Mouse (Mus musculus): Measurements from ENCODE around the gene Syngr1. TPM values are rescaled to one million over a fixed set of nuclear protein-coding genes. Genes with fewer than 3 reads are reported as not detected.

Syngr1 gene
- total and polyA plus RNA-seq, 3 experiments: 105 to 115 TPM; not detected in 1

GRCm38 (mm10) chr15:80092041-80092441, 907 bp downstream of the Syngr1 start:
- no peaks in the 10 kb centered on the region for H3K27me3 ChIP-seq (ENCODE audit: control insufficient read depth in 1 of 2, insufficient read depth in 2 of 2, low read length in 2 of 2)
- H3K4me3 ChIP-seq (ENCODE audit: control insufficient read depth in 1 of 2, insufficient read depth in 1 of 2, low read depth in 2 of 2, low read length in 2 of 2): peak overlapping the region; percentile 89 to 91
- peak overlapping the region; percentile 99 for H3K9ac ChIP-seq (ENCODE audit: control insufficient read depth, low read depth, low read length, poor library complexity, severe bottlenecking)
- peaks cover 21 to 40% of the 10 kb centered on the region in 2 experiments for H3K4me1 ChIP-seq (ENCODE audit: control insufficient read depth in 1 of 2, insufficient read depth in 2 of 2, low read length in 2 of 2)
- peaks cover 34% of the 10 kb centered on the region for H3K79me2 ChIP-seq (ENCODE audit: control insufficient read depth, insufficient read depth, low read length, poor library complexity)
- no peaks in the 10 kb centered on the region for H3K9me3 ChIP-seq (replicated peaks; ENCODE audit: insufficient read depth, low read length)
- DNase-seq (ENCODE audit: low read depth, low spot score): no peak
- peaks cover 0 to 30% of the 10 kb centered on the region in 2 experiments; a peak in 2 of 4 replicates for H3K36me3 ChIP-seq (ENCODE audit: control insufficient read depth in 1 of 2, insufficient read depth in 2 of 2, low read length in 2 of 2)
- TF ChIP-seq POLR2A (IDR thresholded peaks at IDR 0.05; ENCODE audit: control insufficient read depth in 1 of 2, insufficient read depth in 1 of 2, low read depth in 1 of 2, low read length in 2 of 2, poor library complexity in 1 of 2) (no peak), ZKSCAN1 (IDR thresholded peaks at IDR 0.05; ENCODE audit: low read depth, low read length) (no peak), E2F4 (IDR thresholded peaks at IDR 0.05; ENCODE audit: borderline replicate concordance, low read depth, low read length) (no peak), ETS1 (IDR thresholded peaks at IDR 0.05; ENCODE audit: low read depth, low read length) (no peak), GATA1 (IDR thresholded peaks at IDR 0.05; ENCODE audit: low read depth, low read length) (no peak), CHD2 (IDR thresholded peaks at IDR 0.05; ENCODE audit: low read length) (no peak), USF1 (IDR thresholded peaks at IDR 0.05; ENCODE audit: low read depth, low read length) (no peak), RCOR1 (IDR thresholded peaks at IDR 0.05; ENCODE audit: low read depth, low read length) (no peak), TAL1 (IDR thresholded peaks at IDR 0.05; ENCODE audit: low read length) (no peak), KAT2A (conservative IDR thresholded peaks at IDR 0.05; ENCODE audit: low read depth, low read length) (no peak), EP300 (IDR thresholded peaks at IDR 0.05; ENCODE audit: low read depth in 1 of 2, low read length in 2 of 2) (no peak), HCFC1 (IDR thresholded peaks at IDR 0.05; ENCODE audit: low read depth, low read length) (no peak), MYB (IDR thresholded peaks at IDR 0.05; ENCODE audit: low read depth, low read length) (no peak), RAD21 (IDR thresholded peaks at IDR 0.05; ENCODE audit: low read depth, low read length) (no peak), MAFK (IDR thresholded peaks at IDR 0.05; ENCODE audit: borderline replicate concordance, low read depth, low read length) (no peak)
- H3K27ac ChIP-seq (ENCODE audit: control insufficient read depth, low read depth, low read length): no peak overlapping the region

- Histone ChIP-seq H3K9ac (ENCODE audit: control insufficient read depth, low read depth, low read length, poor library complexity, severe bottlenecking) (no peak overlapping the region), H3K9me3 (replicated peaks; ENCODE audit: insufficient read depth, low read length) (no peaks in the 10 kb centered on the region), H3K27ac (ENCODE audit: control insufficient read depth, low read depth, low read length) (no peak overlapping the region), H3K36me3 (ENCODE audit: control insufficient read depth in 1 of 2, insufficient read depth in 2 of 2, low read length in 2 of 2) (peaks cover 0 to 30% of the 10 kb centered on the region in 2 experiments; a peak in 2 of 4 replicates), H3K4me3 (ENCODE audit: control insufficient read depth in 1 of 2, insufficient read depth in 1 of 2, low read depth in 2 of 2, low read length in 2 of 2) (no peak overlapping the region), H3K4me1 (ENCODE audit: control insufficient read depth in 1 of 2, insufficient read depth in 2 of 2, low read length in 2 of 2) (peaks cover 21 to 42% of the 10 kb centered on the region in 2 experiments), H3K27me3 (ENCODE audit: control insufficient read depth in 1 of 2, insufficient read depth in 2 of 2, low read length in 2 of 2) (no peaks in the 10 kb centered on the region), H3K79me2 (ENCODE audit: control insufficient read depth, insufficient read depth, low read length, poor library complexity) (peaks cover 35% of the 10 kb centered on the region)
- DNase-seq (ENCODE audit: low read depth, low spot score): no peak
- no peak for TF ChIP-seq MEF2A (IDR thresholded peaks at IDR 0.05; ENCODE audit: extremely low read depth, insufficient replicate concordance, low read depth, low read length, poor library complexity, severe bottlenecking)
- no peak for TF ChIP-seq POLR2AphosphoS2 (IDR thresholded peaks at IDR 0.05; ENCODE audit: low read length)
- no peak for TF ChIP-seq E2F4 (IDR thresholded peaks at IDR 0.05; ENCODE audit: borderline replicate concordance, low read depth, low read length)
- no peak for TF ChIP-seq KAT2A (conservative IDR thresholded peaks at IDR 0.05; ENCODE audit: low read depth, low read length)
- TF ChIP-seq POLR2A (IDR thresholded peaks at IDR 0.05; ENCODE audit: control insufficient read depth in 1 of 2, insufficient read depth in 1 of 2, low read depth in 1 of 2, low read length in 2 of 2, poor library complexity in 1 of 2): no peak
- TF ChIP-seq POLR2AphosphoS5 (IDR thresholded peaks at IDR 0.05; ENCODE audit: borderline replicate concordance, low read depth, low read length): no peak
- TF ChIP-seq CHD2 (IDR thresholded peaks at IDR 0.05; ENCODE audit: low read length): no peak
- TF ChIP-seq HCFC1 (IDR thresholded peaks at IDR 0.05; ENCODE audit: low read depth, low read length): no peak
- no peak for TF ChIP-seq JUND (IDR thresholded peaks at IDR 0.05; ENCODE audit: low read depth, low read length)
- TF ChIP-seq UBTF (IDR thresholded peaks at IDR 0.05; ENCODE audit: borderline replicate concordance, insufficient read depth, low read depth, low read length): no peak
- TF ChIP-seq MYC (IDR thresholded peaks at IDR 0.05; ENCODE audit: low read depth, low read length): no peak
- no peak for TF ChIP-seq ZNF384 (IDR thresholded peaks at IDR 0.05; ENCODE audit: low read depth, low read length)
- no peak for TF ChIP-seq USF2 (IDR thresholded peaks at IDR 0.05; ENCODE audit: borderline replicate concordance in 1 of 2, insufficient read depth in 1 of 2, low read depth in 1 of 2, low read length in 2 of 2)
- no peak for TF ChIP-seq ZC3H11A (IDR thresholded peaks at IDR 0.05; ENCODE audit: low read depth, low read length)
- no peak for TF ChIP-seq RCOR1 (IDR thresholded peaks at IDR 0.05; ENCODE audit: low read depth, low read length)
- no peak for TF ChIP-seq ETS1 (IDR thresholded peaks at IDR 0.05; ENCODE audit: low read depth, low read length)
Observed at GRCm38 (mm10) chr15:80092599-80092998, 1.5 kb downstream of the Syngr1 start.

Measured in MEL (cell line).